In the genomic region with DNA sequence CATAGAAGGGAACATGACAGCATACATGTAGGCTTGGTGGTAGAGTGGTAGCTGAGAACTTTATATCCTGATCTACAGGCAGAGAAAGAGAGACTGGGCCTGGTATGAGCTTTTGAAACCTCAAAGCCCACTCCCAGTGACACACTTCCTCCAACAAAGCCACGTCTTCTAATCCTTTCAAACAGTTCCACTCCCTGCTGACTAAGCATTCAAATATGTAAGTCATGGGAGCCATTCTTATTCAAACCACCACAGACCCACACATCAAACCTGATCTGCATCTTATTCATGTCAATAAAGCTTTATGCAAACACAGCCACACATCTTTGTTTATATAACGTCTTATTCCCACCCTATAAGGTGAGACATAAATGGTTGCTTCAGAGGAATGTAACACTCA, we compare ENCODE assay signal across 25 mouse cellular contexts.
"Had no signal": no experiment of that assay in that cellular context is flagged by ENCODE, and none has a peak within 500 bp of the region (broad histone marks: within the 10 kb centered on the region; RNA-seq: fewer than 3 reads in every experiment).

No protein-coding gene starts in this region.

- H3K4me1 ChIP-seq: heart, embryonic 10.5 days; hindbrain, embryonic 10.5 days; hindbrain, embryonic 12.5 days; hindbrain, embryonic 15.5 days; liver, embryonic 12.5 days had no signal

- DNase-seq: gastrocnemius, adult 2 months; gastrocnemius, postnatal 10 days; gastrocnemius, postnatal 25 days; heart, adult 18-20 months; heart, postnatal 10 days; heart, postnatal 4 days; kidney, adult 18-20 months; kidney, adult 8-10 months; kidney, postnatal 10 days; kidney, postnatal 25 days; kidney, postnatal 4 days; layer of hippocampus, adult 9-11 months; layer of hippocampus, postnatal 36 days; left cerebral cortex, postnatal 4 days had no signal

- H3K9me3 ChIP-seq: heart, embryonic 10.5 days; heart, embryonic 12.5 days; hindbrain, embryonic 10.5 days; hindbrain, embryonic 12.5 days; hindbrain, embryonic 15.5 days; limb, embryonic 13.5 days; limb, embryonic 15.5 days; liver, embryonic 12.5 days had no signal

- H3K36me3 ChIP-seq: heart, embryonic 10.5 days; heart, embryonic 12.5 days; hindbrain, embryonic 10.5 days; hindbrain, embryonic 12.5 days; hindbrain, embryonic 15.5 days; limb, embryonic 13.5 days; limb, embryonic 15.5 days; liver, embryonic 12.5 days had no signal

- ATAC-seq: hindbrain, postnatal 0 days; intestine, embryonic 16.5 days; liver, embryonic 12.5 days had no signal

- H3K4me2 ChIP-seq: heart, embryonic 12.5 days; hindbrain, embryonic 12.5 days; hindbrain, embryonic 15.5 days; limb, embryonic 13.5 days; limb, embryonic 15.5 days; liver, embryonic 12.5 days had no signal

- H3K27ac ChIP-seq: gastrocnemius, adult 2 months; heart, embryonic 10.5 days; hindbrain, embryonic 10.5 days; hindbrain, embryonic 12.5 days; hindbrain, embryonic 15.5 days; hindbrain, postnatal 0 days; limb, embryonic 13.5 days; limb, embryonic 15.5 days; liver, embryonic 12.5 days; liver, embryonic 14.5 days had no signal

- H3K9ac ChIP-seq: heart, embryonic 12.5 days; hindbrain, embryonic 12.5 days; hindbrain, embryonic 15.5 days; limb, embryonic 13.5 days; limb, embryonic 15.5 days; liver, embryonic 12.5 days; liver, embryonic 14.5 days had no signal

- H3K27me3 ChIP-seq: heart, embryonic 12.5 days; hindbrain, embryonic 12.5 days; hindbrain, embryonic 15.5 days; limb, embryonic 13.5 days; limb, embryonic 15.5 days; liver, embryonic 12.5 days had no signal

- H3K4me3 ChIP-seq: gastrocnemius, adult 2 months; heart, embryonic 10.5 days; heart, embryonic 12.5 days; hindbrain, embryonic 10.5 days; hindbrain, embryonic 12.5 days; hindbrain, embryonic 15.5 days; limb, embryonic 13.5 days; limb, embryonic 15.5 days; liver, embryonic 12.5 days had no signal
